Mouse (Mus musculus): ENCODE measurements around the gene Smtnl1. TPM values are rescaled to one million over a fixed set of nuclear protein-coding genes. Genes with fewer than 3 reads are reported as not detected.
A peak's percentile ranks its signal among the peaks of the same experiment; 100 is the strongest.
"Not testable (repeated sequence)": the region's sequence is repeated elsewhere in the genome, so short reads cannot be mapped to it uniquely, and the experiment has no call there.

Gene Smtnl1
- polyA plus RNA-seq, 1 experiment from 2014 or later: 0.40 TPM

GRCm38 (mm10) chr2:84810526-84810885 is 11.9 kb downstream of the Smtnl1 start:
- ATAC-seq (ENCODE audit: insufficient read depth): no peak
- Histone ChIP-seq H3K4me3 (replicated peaks) (peak overlapping the region; percentile 43), H3K36me3 (replicated peaks) (peaks cover 56% of the 10 kb centered on the region), H3K9me3 (replicated peaks) (no peaks in the 10 kb centered on the region), H3K4me1 (replicated peaks) (peaks cover 90% of the 10 kb centered on the region), H3K9ac (peak overlapping the region; percentile 60), H3K27me3 (peaks cover 5% of the 10 kb centered on the region; the same call in 1 of the 2 replicates), H3K4me2 (peak overlapping the region; percentile 79), H3K27ac (replicated peaks) (peak overlapping the region; percentile 98)
- WGBS (ENCODE audit: insufficient replicate concordance): 69% methylated on average over 6 of the region's 6 CpGs

GRCm38 (mm10) chr2:84809330-84809729 is 13.1 kb downstream of the Smtnl1 start:
- no peak for ATAC-seq (ENCODE audit: insufficient read depth)
- H3K36me3 ChIP-seq (replicated peaks): peaks cover 67% of the 10 kb centered on the region
- no peak overlapping the region for H3K9ac ChIP-seq
- peak overlapping the region; percentile 56 for H3K27ac ChIP-seq (replicated peaks)
- no peak overlapping the region for H3K4me2 ChIP-seq
- H3K4me1 ChIP-seq (replicated peaks): peaks cover 82% of the 10 kb centered on the region
- no peaks in the 10 kb centered on the region for H3K9me3 ChIP-seq (replicated peaks)
- no peaks in the 10 kb centered on the region for H3K27me3 ChIP-seq
- H3K4me3 ChIP-seq (replicated peaks): no peak overlapping the region

- H3K9me3 ChIP-seq (replicated peaks): no peaks in the 10 kb centered on the region
- no peak overlapping the region for H3K4me3 ChIP-seq (replicated peaks)
- H3K4me1 ChIP-seq (replicated peaks): peaks cover 81% of the 10 kb centered on the region
- peaks cover 95% of the 10 kb centered on the region for H3K36me3 ChIP-seq (replicated peaks)
- H3K27ac ChIP-seq (replicated peaks): no peak overlapping the region
- H3K4me2 ChIP-seq: no peak overlapping the region
- WGBS (ENCODE audit: insufficient replicate concordance): 77% methylated on average over 5 of the region's 5 CpGs
- ATAC-seq (ENCODE audit: insufficient read depth): no peak
- H3K9ac ChIP-seq: no peak overlapping the region
- H3K27me3 ChIP-seq: no peaks in the 10 kb centered on the region
Measured at GRCm38 (mm10) chr2:84806546-84806945, 15.9 kb downstream of the Smtnl1 start.

GRCm38 (mm10) chr2:84803963-84804362 is 18.5 kb downstream of the Smtnl1 start:
- Histone ChIP-seq H3K36me3 (replicated peaks) (peaks cover 80% of the 10 kb centered on the region), H3K4me1 (replicated peaks) (peaks cover 74% of the 10 kb centered on the region), H3K9ac (no peak overlapping the region), H3K9me3 (replicated peaks) (no peaks in the 10 kb centered on the region), H3K4me3 (replicated peaks) (no peak overlapping the region), H3K27ac (replicated peaks) (peak overlapping the region; percentile 49; the same call in 1 of the 2 replicates), H3K4me2 (no peak overlapping the region), H3K27me3 (no peaks in the 10 kb centered on the region)
- no peak for ATAC-seq (ENCODE audit: insufficient read depth)
- WGBS (ENCODE audit: insufficient replicate concordance): 86% methylated on average over 7 of the region's 7 CpGs

GRCm38 (mm10) chr2:84801223-84801622 is 21.2 kb downstream of the Smtnl1 start:
- Histone ChIP-seq H3K4me2 (peak overlapping the region; percentile 89), H3K4me1 (replicated peaks) (peaks cover 63% of the 10 kb centered on the region), H3K9ac (peak overlapping the region; percentile 37; the same call in 1 of the 2 replicates), H3K27ac (replicated peaks) (peak overlapping the region; percentile 99), H3K36me3 (replicated peaks) (peaks cover 54% of the 10 kb centered on the region), H3K4me3 (replicated peaks) (peak overlapping the region; percentile 78)
- WGBS (ENCODE audit: insufficient replicate concordance): 66% methylated on average over 5 of the region's 5 CpGs
- ATAC-seq (ENCODE audit: insufficient read depth); H3K27me3 ChIP-seq; H3K9me3 ChIP-seq (replicated peaks): not testable (repeated sequence)

GRCm38 (mm10) chr2:84800304-84800703 is 22.1 kb downstream of the Smtnl1 start:
- H3K27ac ChIP-seq (replicated peaks): peak overlapping the region; percentile 99
- H3K4me1 ChIP-seq (replicated peaks): peaks cover 55% of the 10 kb centered on the region

GRCm38 (mm10) chr2:84799041-84799561 is 23.4 kb downstream of the Smtnl1 start:
- under 1% methylated on average over 16 of the region's 16 CpGs for WGBS (ENCODE audit: insufficient replicate concordance)
- H3K9ac ChIP-seq: peak overlapping the region; percentile 83
- H3K36me3 ChIP-seq (replicated peaks): peaks cover 36% of the 10 kb centered on the region
- peaks cover 17% of the 10 kb centered on the region; the same call in 1 of the 2 replicates for H3K9me3 ChIP-seq (replicated peaks)
- H3K27ac ChIP-seq (replicated peaks): peak overlapping the region; percentile 99
- no peaks in the 10 kb centered on the region for H3K27me3 ChIP-seq
- peak overlapping the region; percentile 78 for H3K4me3 ChIP-seq (replicated peaks)
- H3K4me2 ChIP-seq: peak overlapping the region; percentile 89
- ATAC-seq (ENCODE audit: insufficient read depth): peak; percentile 59
- peaks cover 60% of the 10 kb centered on the region for H3K4me1 ChIP-seq (replicated peaks)

More at GRCm38 (mm10) chr2:84800304-84800703, 22.1 kb downstream of the Smtnl1 start:
- H3K4me3 ChIP-seq (replicated peaks): peak overlapping the region; percentile 78
- peak overlapping the region; percentile 89 for H3K4me2 ChIP-seq
- ATAC-seq (ENCODE audit: insufficient read depth): no peak; the same call in 1 of the 2 replicates
- WGBS (ENCODE audit: insufficient replicate concordance): 34% methylated on average over 4 of the region's 4 CpGs
- peaks cover 48% of the 10 kb centered on the region for H3K36me3 ChIP-seq (replicated peaks)
- H3K9me3 ChIP-seq (replicated peaks): peaks cover 5% of the 10 kb centered on the region; the same call in 1 of the 2 replicates
- H3K27me3 ChIP-seq: no peaks in the 10 kb centered on the region
- H3K9ac ChIP-seq: peak overlapping the region; percentile 83

GRCm38 (mm10) chr2:84798493-84798921 is 23.9 kb downstream of the Smtnl1 start, which contains the start of gene Ube2l6:
Ube2l6 (plus strand) TSS chr2:84798828.
- H3K36me3 ChIP-seq (replicated peaks): peaks cover 30% of the 10 kb centered on the region
- peaks cover 61% of the 10 kb centered on the region for H3K4me1 ChIP-seq (replicated peaks)
- H3K9me3 ChIP-seq (replicated peaks): peaks cover 17% of the 10 kb centered on the region; the same call in 1 of the 2 replicates
- ATAC-seq (ENCODE audit: insufficient read depth): peak; percentile 90
- H3K27ac ChIP-seq (replicated peaks): peak within 1 kb of the TSS; percentile 99
- no peaks in the 10 kb centered on the region for H3K27me3 ChIP-seq
- H3K4me2 ChIP-seq: peak within 1 kb of the TSS; percentile 89
- H3K4me3 ChIP-seq (replicated peaks): peak within 1 kb of the TSS; percentile 78
- under 1% methylated on average over 21 of the region's 21 CpGs for WGBS (ENCODE audit: insufficient replicate concordance)
- H3K9ac ChIP-seq: peak within 1 kb of the TSS; percentile 83

GRCm38 (mm10) chr2:84797833-84798492 is 24.5 kb downstream of the Smtnl1 start:
- Histone ChIP-seq H3K27ac (replicated peaks) (peak overlapping the region; percentile 99), H3K36me3 (replicated peaks) (peaks cover 24% of the 10 kb centered on the region), H3K4me1 (replicated peaks) (peaks cover 61% of the 10 kb centered on the region), H3K4me3 (replicated peaks) (peak overlapping the region; percentile 78), H3K4me2 (peak overlapping the region; percentile 89), H3K9me3 (replicated peaks) (peaks cover 17% of the 10 kb centered on the region; the same call in 1 of the 2 replicates), H3K9ac (peak overlapping the region; percentile 83), H3K27me3 (no peaks in the 10 kb centered on the region)
- peak; percentile 69 for ATAC-seq (ENCODE audit: insufficient read depth)
- 9% methylated on average over 13 of the region's 13 CpGs for WGBS (ENCODE audit: insufficient replicate concordance)

GRCm38 (mm10) chr2:84793871-84794270 is 28.6 kb downstream of the Smtnl1 start:
- Histone ChIP-seq H3K4me3 (replicated peaks) (no peak overlapping the region), H3K4me2 (no peak overlapping the region), H3K27ac (replicated peaks) (peak overlapping the region; percentile 65), H3K9me3 (replicated peaks) (peaks cover 17% of the 10 kb centered on the region; the same call in 1 of the 2 replicates), H3K27me3 (peaks cover 17% of the 10 kb centered on the region), H3K36me3 (replicated peaks) (0 out of 2 replicates have a peak, but pooled peaks cover 3% of the 10 kb centered on the region), H3K9ac (no peak overlapping the region), H3K4me1 (replicated peaks) (peaks cover 39% of the 10 kb centered on the region)
- 52% methylated on average over 3 of the region's 3 CpGs for WGBS (ENCODE audit: insufficient replicate concordance)
- ATAC-seq (ENCODE audit: insufficient read depth): no peak

GRCm38 (mm10) chr2:84793154-84793553 is 29.3 kb downstream of the Smtnl1 start:
- H3K27me3 ChIP-seq: peaks cover 22% of the 10 kb centered on the region
- H3K4me3 ChIP-seq (replicated peaks): no peak overlapping the region
- no peak overlapping the region for H3K9ac ChIP-seq
- 35% methylated on average over 3 of the region's 3 CpGs for WGBS (ENCODE audit: insufficient replicate concordance)
- peak overlapping the region; percentile 65 for H3K27ac ChIP-seq (replicated peaks)
- 0 out of 2 replicates have a peak, but pooled peaks cover 3% of the 10 kb centered on the region for H3K36me3 ChIP-seq (replicated peaks)
- peaks cover 41% of the 10 kb centered on the region for H3K4me1 ChIP-seq (replicated peaks)
- peaks cover 17% of the 10 kb centered on the region; the same call in 1 of the 2 replicates for H3K9me3 ChIP-seq (replicated peaks)
- H3K4me2 ChIP-seq: peak overlapping the region; percentile 27
- ATAC-seq (ENCODE audit: insufficient read depth): peak; percentile 64
